Mouse (Mus musculus): ENCODE results near the gene Tap1. TPM values are rescaled to one million over a fixed set of nuclear protein-coding genes. Genes with fewer than 3 reads are reported as not detected.
"Not testable (repeated sequence)": the region's sequence is repeated elsewhere in the genome, so short reads cannot be mapped to it uniquely, and the experiment has no call there.

The Tap1 gene
- total RNA-seq, 2 experiments from 2014 or later = 2.6 to 3.8 TPM

GRCm38 (mm10) chr17:34232021-34232420, 44.7 kb downstream of the Tap1 start:
- not testable (repeated sequence) for DNase-seq

- peak; percentile 76 for DNase-seq
Observed at GRCm38 (mm10) chr17:34234926-34235325, 47.6 kb downstream of the Tap1 start.

- DNase-seq = no peak
Observed at GRCm38 (mm10) chr17:34236691-34237090, 49.3 kb downstream of the Tap1 start.

GRCm38 (mm10) chr17:34237741-34238140, 50.4 kb downstream of the Tap1 start:
- no peak for DNase-seq

- DNase-seq = no peak
Observed at GRCm38 (mm10) chr17:34238706-34239105, 51.4 kb downstream of the Tap1 start, which contains the start of gene H2-Ob. H2-Ob (plus strand) TSS chr17:34238903.

GRCm38 (mm10) chr17:34239601-34240041, 52.3 kb downstream of the Tap1 start:
- no peak for DNase-seq

- DNase-seq = no peak
Observed at GRCm38 (mm10) chr17:34240366-34240765, 53.0 kb downstream of the Tap1 start.

- DNase-seq = no peak
Observed at GRCm38 (mm10) chr17:34240916-34241315, 53.6 kb downstream of the Tap1 start.

- no peak for DNase-seq
Observed at GRCm38 (mm10) chr17:34244656-34245055, 57.3 kb downstream of the Tap1 start.

Other genes starting within 250 kb of the Tap1 start
- gene Pfdn6, start 247.2 kb upstream of the Tap1 start, total RNA-seq (2021) = 10 to 100 TPM; 65.3 to 67.0 TPM
- 10 to 100 TPM; 15.7 TPM for gene Wdr46, start 246.9 kb upstream of the Tap1 start, total RNA-seq (2021)
- 1 to 10 TPM; 2.3 to 2.6 TPM for gene B3galt4, start 236.1 kb upstream of the Tap1 start, total RNA-seq (2021)
- gene Vps52, start 231.7 kb upstream of the Tap1 start, total RNA-seq (2021) = 10 to 100 TPM; 30.3 to 33.2 TPM
- gene Rps18, start 231.6 kb upstream of the Tap1 start, total RNA-seq (2021) = 100 to 1,000 TPM; 649 to 675 TPM
- gene H2-K1, start 187.2 kb upstream of the Tap1 start, total RNA-seq (2021) = 10 to 100 TPM; 38.9 to 46.7 TPM
- 10 to 100 TPM; 13.4 to 18.0 TPM for gene Ring1, start 162.9 kb upstream of the Tap1 start, total RNA-seq (2021)
- gene H2-Ke6, start 159.5 kb upstream of the Tap1 start, total RNA-seq (2021) = 10 to 100 TPM; 50.5 to 63.2 TPM
- gene Slc39a7, start 155.9 kb upstream of the Tap1 start, total RNA-seq (2021) = 10 to 100 TPM; 64.1 to 75.4 TPM
- 10 to 100 TPM; 40.7 to 43.1 TPM for gene Rxrb, start 155.7 kb upstream of the Tap1 start, total RNA-seq (2021)
- gene Col11a2, start 148.1 kb upstream of the Tap1 start, total RNA-seq (2021) = 100 to 1,000 TPM in 1 of 2 experiments, 10 to 100 TPM in 1; 72.0 to 106 TPM
- gene H2-Oa, start 95.2 kb upstream of the Tap1 start, total RNA-seq (2021) = not detected
- 1 to 10 TPM; 4.6 to 6.1 TPM for gene H2-DMa, start 68.0 kb upstream of the Tap1 start, total RNA-seq (2021)
- 100 to 1,000 TPM in 1 of 2 experiments, 10 to 100 TPM in 1; 91.9 to 114 TPM for gene Brd2, start 64.9 kb upstream of the Tap1 start, total RNA-seq (2021)
- gene H2-DMb2, start 44.2 kb upstream of the Tap1 start, total RNA-seq (2021) = under 1 TPM; 0.25 to 0.61 TPM
- 1 to 10 TPM; 1.4 to 1.8 TPM for gene H2-DMb1, start 34.5 kb upstream of the Tap1 start, total RNA-seq (2021)
- gene Psmb9, start 211 bp downstream of the Tap1 start, total RNA-seq (2021) = 1 to 10 TPM; 1.6 to 1.7 TPM
- 1 to 10 TPM; 4.5 to 5.1 TPM for gene Psmb8, start 10.2 kb downstream of the Tap1 start, total RNA-seq (2021)
- 1 to 10 TPM; 6.5 to 7.0 TPM for gene Tap2, start 16.0 kb downstream of the Tap1 start, total RNA-seq (2021)
- gene H2-Ob, start 51.4 kb downstream of the Tap1 start, total RNA-seq (2021) = under 1 TPM; 0.26 to 0.34 TPM
- 1 to 10 TPM; 3.6 to 4.1 TPM for gene H2-Ab1, start 70.1 kb downstream of the Tap1 start, total RNA-seq (2021)
- gene H2-Aa, start 100.3 kb downstream of the Tap1 start, total RNA-seq (2021) = 1 to 10 TPM; 4.5 TPM
- gene H2-Eb1, start 118.3 kb downstream of the Tap1 start, total RNA-seq (2021) = 1 to 10 TPM; 2.9 to 5.0 TPM
- gene H2-Eb2, start 138.1 kb downstream of the Tap1 start, total RNA-seq (2021) = not detected
- gene Btnl2, start 167.3 kb downstream of the Tap1 start, total RNA-seq (2021) = under 1 TPM; 0.40 to 0.81 TPM
- not detected for gene Btnl1, start 189.6 kb downstream of the Tap1 start, total RNA-seq (2021)
- gene BC051142, start 211.3 kb downstream of the Tap1 start, total RNA-seq (2021) = under 1 TPM; 0.36 to 0.42 TPM

Measured in gastrocnemius, postnatal 10 days (tissue).